Mouse (Mus musculus) left cerebral cortex, adult 18-20 months (tissue): ENCODE measurements at regions not wholly inside any gene's neighbourhood (a gene's known extent, or its start where the extent isn't known, plus 50 kb on each side); places are given as distances from the start of the nearest gene placed in this dataset.

Source experiments
- DNase-seq, 2 experiments: peaks; one replicate each; pipeline ENCODE4 v3.0.0; 2021 to 2022; ENCODE audit warnings: low spot score in 2 of 2, mixed read lengths in 1 of 2

DNA sequence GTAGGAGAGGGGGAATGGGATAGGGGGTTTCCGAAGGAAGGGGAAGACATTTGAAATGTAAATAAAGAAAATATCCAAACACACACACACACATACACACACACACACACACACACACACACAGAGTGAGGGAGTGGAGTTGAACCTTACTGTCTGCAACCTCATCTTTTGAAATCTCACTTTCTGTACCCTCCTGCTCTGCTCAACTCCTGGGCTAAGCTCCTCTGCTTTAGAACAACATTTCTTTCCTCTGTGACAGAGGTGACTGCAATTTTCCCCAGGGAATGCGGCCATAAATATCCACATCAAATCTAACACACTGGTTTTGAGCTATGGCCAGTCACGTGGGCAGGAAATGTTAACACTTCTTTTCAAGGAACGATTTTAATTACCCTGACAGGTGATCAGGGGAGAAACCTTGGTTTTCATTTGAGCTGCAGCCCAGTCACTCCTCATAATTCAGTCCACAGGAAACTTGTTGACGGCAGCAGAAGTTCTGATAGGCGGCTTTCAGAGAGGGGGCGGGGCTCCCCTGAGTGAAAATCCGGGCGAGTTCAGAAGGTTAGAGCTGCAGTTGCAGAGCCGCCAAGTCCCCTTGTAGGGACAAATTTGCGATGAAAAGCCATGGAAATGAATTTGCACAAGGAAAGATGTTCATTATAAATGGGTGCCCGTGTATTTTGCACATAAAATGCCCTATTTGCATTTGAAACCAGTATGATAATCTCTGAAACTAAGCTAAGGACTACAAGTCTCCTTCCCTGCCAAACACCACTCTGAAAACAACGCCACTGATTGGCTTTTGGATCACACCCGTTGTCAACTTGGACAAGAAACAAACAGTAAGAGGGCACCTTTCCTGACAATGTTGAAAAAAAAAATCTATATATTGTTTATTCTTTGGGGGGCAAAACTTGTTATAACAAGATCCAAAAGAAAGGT lies 63.0 kb upstream of the L3mbtl4 start:
- DNase-seq: peak in 1 of 2 experiments; percentile 12

DNA sequence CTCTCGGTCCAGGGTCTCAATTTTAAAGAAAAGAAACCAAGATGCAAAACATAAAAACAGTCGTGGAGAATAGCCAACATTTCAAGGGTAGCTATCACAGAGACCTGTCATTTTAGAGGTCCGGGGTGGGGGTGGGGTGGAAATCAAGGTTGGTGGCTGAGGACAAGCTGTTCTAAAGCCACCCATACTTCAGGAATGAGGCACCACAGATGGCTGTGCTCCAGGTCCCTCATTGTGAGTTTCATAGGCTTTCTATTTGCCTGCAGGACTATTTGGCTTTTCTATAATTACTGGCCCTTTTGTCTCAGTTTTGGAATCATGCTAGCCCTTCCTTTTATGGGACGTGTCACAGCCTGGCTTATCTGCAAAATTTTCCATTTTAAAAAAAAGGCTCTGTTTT lies 55.4 kb upstream of the L3mbtl4 start:
- no peak for DNase-seq

DNA sequence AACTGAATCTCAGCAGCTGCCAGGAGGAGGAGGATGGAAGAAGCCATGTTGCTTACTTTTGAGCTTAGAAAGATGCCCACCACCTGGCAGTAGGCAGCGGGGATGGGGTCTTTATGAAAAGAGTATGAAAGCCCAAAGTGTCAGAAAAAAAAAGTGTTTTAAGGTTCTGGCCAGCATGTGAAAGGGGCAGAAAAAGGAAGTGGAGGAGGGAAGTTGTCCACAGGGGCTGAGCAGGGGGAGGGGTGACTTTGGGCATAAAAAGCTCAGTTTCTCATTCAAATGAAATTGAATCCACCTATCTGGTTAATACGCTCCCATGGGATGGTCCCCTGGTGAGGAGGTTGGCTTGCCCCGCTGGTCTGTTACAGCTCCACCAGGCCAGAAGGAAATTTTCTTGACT lies 50.4 kb upstream of the L3mbtl4 start:
- DNase-seq: no peak
